In genomic region chrX:152655796-152656608, GRCm38 (mm10) we compare ENCODE assay signal across 9 mouse cellular contexts.
DNase-seq lines count a peak whose midpoint lies in the region; ATAC-seq and TF ChIP-seq lines count a peak whose summit lies in the region.
"Had no signal": no experiment of that assay in that cellular context is flagged by ENCODE, and none has a peak within 500 bp of the region (broad histone marks: within the 10 kb centered on the region; RNA-seq: fewer than 3 reads in every experiment).

No protein-coding gene starts in this region.

- no peak overlapping the region; the same call in 1 of the 2 replicates for H3K4me2 ChIP-seq in forebrain, embryonic 11.5 days (ENCODE audit: low read depth, low read length, severe bottlenecking)
- no peak overlapping the region for H3K4me2 ChIP-seq in stomach, postnatal 0 days (replicated peaks; ENCODE audit: low read depth)
- H3K4me2 ChIP-seq: heart, embryonic 13.5 days had no signal

- TF ChIP-seq CTCF in stomach, postnatal 0 days (IDR thresholded peaks at IDR 0.05; ENCODE audit: low read depth): no peak

- H3K36me3 ChIP-seq in forebrain, embryonic 11.5 days (ENCODE audit: control insufficient read depth, insufficient read depth, low read length): no peaks in the 10 kb centered on the region
- peaks cover 13% of the 10 kb centered on the region; the same call in 1 of the 2 replicates for H3K36me3 ChIP-seq in hindbrain, embryonic 10.5 days
- no peaks in the 10 kb centered on the region for H3K36me3 ChIP-seq in stomach, postnatal 0 days (ENCODE audit: control insufficient read depth, insufficient read depth, low read length)

- H3K4me3 ChIP-seq in forebrain, embryonic 11.5 days (ENCODE audit: low read depth, low read length): no peak overlapping the region
- no peak overlapping the region for H3K4me3 ChIP-seq in hindbrain, embryonic 10.5 days
- H3K4me3 ChIP-seq in stomach, postnatal 0 days (ENCODE audit: low read depth, low read length): no peak overlapping the region
- H3K4me3 ChIP-seq: heart, embryonic 13.5 days had no signal

- H3K9ac ChIP-seq in forebrain, embryonic 11.5 days (ENCODE audit: low read length): no peak overlapping the region
- H3K9ac ChIP-seq in stomach, postnatal 0 days (ENCODE audit: low read length): no peak overlapping the region
- H3K9ac ChIP-seq: heart, embryonic 13.5 days had no signal

- intact Hi-C loops in left cerebral cortex, postnatal 25 days (cut with DNase I): no loop called here

- no peaks in the 10 kb centered on the region for H3K9me3 ChIP-seq in forebrain, embryonic 11.5 days (ENCODE audit: control insufficient read depth, low read length)
- no peaks in the 10 kb centered on the region for H3K9me3 ChIP-seq in hindbrain, embryonic 10.5 days
- H3K9me3 ChIP-seq in stomach, postnatal 0 days (ENCODE audit: control insufficient read depth, low read length): no peaks in the 10 kb centered on the region
- H3K9me3 ChIP-seq: heart, embryonic 13.5 days had no signal

- H3K27me3 ChIP-seq in forebrain, embryonic 11.5 days (ENCODE audit: control insufficient read depth, insufficient read depth, low read length): peaks cover 24% of the 10 kb centered on the region; the same call in 1 of the 2 replicates
- peaks cover 91% of the 10 kb centered on the region for H3K27me3 ChIP-seq in hindbrain, embryonic 10.5 days (ENCODE audit: insufficient read depth, poor library complexity, severe bottlenecking)
- no peaks in the 10 kb centered on the region for H3K27me3 ChIP-seq in stomach, postnatal 0 days (ENCODE audit: control insufficient read depth, insufficient read depth, low read length)

- no peak for TF ChIP-seq EP300 in stomach, postnatal 0 days (optimal IDR thresholded peaks at IDR 0.05)

- H3K4me1 ChIP-seq in forebrain, embryonic 11.5 days (replicated peaks; ENCODE audit: control insufficient read depth, insufficient read depth, low read length): no peaks in the 10 kb centered on the region
- 0 out of 2 replicates have a peak, but pooled peaks cover 9% of the 10 kb centered on the region for H3K4me1 ChIP-seq in hindbrain, embryonic 10.5 days (replicated peaks)
- H3K4me1 ChIP-seq in stomach, postnatal 0 days (replicated peaks; ENCODE audit: control insufficient read depth, insufficient read depth): no peaks in the 10 kb centered on the region
- H3K4me1 ChIP-seq: heart, embryonic 13.5 days had no signal

- WGBS in forebrain, embryonic 11.5 days: 31% methylated on average over 8 of the region's 8 CpGs
- WGBS in hindbrain, embryonic 10.5 days: 45% methylated on average over 8 of the region's 8 CpGs
- 58% methylated on average over 8 of the region's 8 CpGs for WGBS in stomach, postnatal 0 days

- ATAC-seq in forebrain, embryonic 11.5 days (replicated peaks; ENCODE audit: low FRiP score): peak; percentile 94
- no peak for ATAC-seq in stomach, postnatal 0 days (ENCODE audit: low FRiP score, low TSS enrichment)
- ATAC-seq: Patski had no signal

- no peak for DNase-seq in forebrain, embryonic 11.5 days (ENCODE audit: low spot score)
- DNase-seq in hindbrain, embryonic 10.5 days (ENCODE audit: low spot score): peak; percentile 7
- peak; percentile 30 to 62 for DNase-seq in left cerebral cortex, postnatal 25 days (ENCODE audit: low spot score in 2 of 2)
- peak; percentile 42 for DNase-seq in retina, embryonic 14.5 days (ENCODE audit: low spot score)
- no peak for DNase-seq in stomach, postnatal 0 days (ENCODE audit: low spot score)
- no peak for DNase-seq in adrenal gland, adult 8-10 months
- no peak for DNase-seq in ovary, postnatal 36 days (ENCODE audit: low spot score)

- peak overlapping the region; percentile 50 for H3K27ac ChIP-seq in forebrain, embryonic 11.5 days (ENCODE audit: low read depth, low read length)
- H3K27ac ChIP-seq in hindbrain, embryonic 10.5 days: 0 out of 2 replicates have a peak overlapping the region, but pooled peaks have one; percentile 24
- no peak overlapping the region for H3K27ac ChIP-seq in stomach, postnatal 0 days (replicated peaks)
- H3K27ac ChIP-seq: heart, embryonic 13.5 days had no signal

Comparison
In these comparisons a context has a peak if more than half of its experiments do, and no peak if none do; other contexts are left out.
1. DNase-seq: peak in hindbrain, embryonic 10.5 days (single experiment), left cerebral cortex, postnatal 25 days (2 of 2) and retina, embryonic 14.5 days (single experiment); none in forebrain, embryonic 11.5 days (single experiment), stomach, postnatal 0 days (single experiment), adrenal gland, adult 8-10 months (single experiment) and ovary, postnatal 36 days (single experiment).